In the genomic region with DNA sequence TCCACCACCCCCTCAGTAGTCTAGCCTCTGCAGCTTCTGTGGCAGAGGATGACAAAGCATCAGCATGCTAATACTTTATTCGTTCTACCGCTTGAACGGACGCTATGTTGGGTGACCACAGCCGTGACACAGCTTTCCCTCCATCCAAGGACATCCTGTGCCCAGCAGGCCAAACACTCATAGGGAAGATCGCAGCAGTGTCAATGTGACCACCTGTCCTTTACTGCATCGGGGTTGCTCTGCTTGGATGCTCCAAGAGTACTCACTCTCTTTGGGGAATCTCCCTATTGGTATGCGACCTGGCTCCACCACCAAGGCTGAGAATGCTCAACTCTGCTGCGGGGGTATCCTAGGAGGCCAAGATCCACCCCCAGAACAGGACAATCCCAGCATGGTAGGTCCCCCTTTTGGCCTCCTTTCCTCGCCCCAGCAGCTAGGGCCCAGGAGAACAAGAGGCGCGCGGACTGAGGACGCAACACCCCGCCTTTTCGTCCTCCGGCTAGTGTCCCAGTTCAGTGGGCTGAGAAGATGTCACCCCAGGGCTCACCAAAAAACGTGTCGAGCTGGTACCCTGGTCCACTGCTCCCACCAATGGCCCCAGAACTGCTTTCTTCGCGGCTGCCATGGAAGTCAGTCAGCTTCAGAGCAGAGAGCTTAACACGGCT, we compare ENCODE assay signal across 8 mouse cellular contexts. TPM values are rescaled to one million over a fixed set of nuclear protein-coding genes. Genes with fewer than 3 reads are reported as not detected.
DNase-seq lines count a peak whose midpoint lies in the region; ATAC-seq and TF ChIP-seq lines count a peak whose summit lies in the region.

No protein-coding gene starts in this region.

- peak; percentile 9 for DNase-seq in layer of hippocampus, adult 11-12 months (ENCODE audit: low spot score)
- no peak for DNase-seq in layer of hippocampus, postnatal 10 days (ENCODE audit: low spot score in 2 of 2)
- DNase-seq in MEL (ENCODE audit: low read depth, low spot score) = no peak
- DNase-seq in spleen, postnatal 4 days (ENCODE audit: low spot score in 2 of 2) = peak; percentile 10 to 58
- DNase-seq in urinary bladder, postnatal 10 days (ENCODE audit: low spot score) = no peak

- TF ChIP-seq POLR2A in MEL (IDR thresholded peaks at IDR 0.05; ENCODE audit: control insufficient read depth in 1 of 2, insufficient read depth in 1 of 2, low read depth in 1 of 2, low read length in 2 of 2, poor library complexity in 1 of 2) = peak in 1 of 2 experiments; percentile 19; a peak in 1 of 4 replicates

- no peaks in the 10 kb centered on the region; a peak in 1 of 4 replicates for H3K4me1 ChIP-seq in MEL (ENCODE audit: control insufficient read depth in 1 of 2, insufficient read depth in 2 of 2, low read length in 2 of 2)
- H3K4me1 ChIP-seq in liver, embryonic 16.5 days (ENCODE audit: control insufficient read depth, low read depth, low read length) = no peaks in the 10 kb centered on the region; the same call in 1 of the 2 replicates

- no peak for TF ChIP-seq EP300 in MEL (IDR thresholded peaks at IDR 0.05; ENCODE audit: low read depth in 1 of 2, low read length in 2 of 2)

- WGBS in liver, embryonic 16.5 days (ENCODE audit: insufficient replicate concordance) = 21% methylated on average over 22 of the region's 22 CpGs

- peaks cover 7% of the 10 kb centered on the region for H3K79me2 ChIP-seq in MEL (ENCODE audit: control insufficient read depth, insufficient read depth, low read length, poor library complexity)

- peaks cover 0 to 8% of the 10 kb centered on the region in 2 experiments; a peak in 2 of 4 replicates for H3K36me3 ChIP-seq in MEL (ENCODE audit: control insufficient read depth in 1 of 2, insufficient read depth in 2 of 2, low read length in 2 of 2)
- H3K36me3 ChIP-seq in liver, embryonic 16.5 days (ENCODE audit: control insufficient read depth, insufficient read depth) = no peaks in the 10 kb centered on the region

- no peak for TF ChIP-seq RAD21 in MEL (IDR thresholded peaks at IDR 0.05; ENCODE audit: low read depth, low read length)

- H3K27ac ChIP-seq in MEL (ENCODE audit: control insufficient read depth, low read depth, low read length) = peak overlapping the region; percentile 67
- H3K27ac ChIP-seq in liver, embryonic 16.5 days (ENCODE audit: low read length) = peak overlapping the region; percentile 68

- peak overlapping the region; percentile 88 for H3K9ac ChIP-seq in MEL (ENCODE audit: control insufficient read depth, low read depth, low read length, poor library complexity, severe bottlenecking)
- peak overlapping the region; percentile 59 for H3K9ac ChIP-seq in liver, embryonic 16.5 days (ENCODE audit: low read depth, low read length)

- TF ChIP-seq CTCF in MEL (IDR thresholded peaks at IDR 0.05 in 2 of 3, conservative IDR thresholded peaks at IDR 0.05 in 1 of 3; ENCODE audit: control insufficient read depth in 1 of 3, insufficient read depth in 1 of 3, low read depth in 2 of 3, low read length in 3 of 3, poor library complexity in 1 of 3, severe bottlenecking in 1 of 3) = no peak

- no peaks in the 10 kb centered on the region for H3K9me3 ChIP-seq in MEL (replicated peaks; ENCODE audit: insufficient read depth, low read length)
- H3K9me3 ChIP-seq in liver, embryonic 16.5 days (replicated peaks; ENCODE audit: control insufficient read depth, low read length) = no peaks in the 10 kb centered on the region

- peak; percentile 19 for ATAC-seq in common myeloid progenitor, adult 5-6 weeks (replicated peaks; ENCODE audit: low read depth, poor library complexity, severe bottlenecking)
- ATAC-seq in hematopoietic stem cell, adult 5-6 weeks (replicated peaks in 1 of 2; ENCODE audit: insufficient read depth in 1 of 2, low FRiP score in 2 of 2, low TSS enrichment in 1 of 2, low read depth in 1 of 2, poor library complexity in 2 of 2, severe bottlenecking in 2 of 2) = peak; percentile 13 to 29
- peak; percentile 5 for ATAC-seq in liver, embryonic 16.5 days (ENCODE audit: low read depth)

- peak overlapping the region; percentile 78 for H3K4me2 ChIP-seq in liver, embryonic 16.5 days (ENCODE audit: low read depth, low read length)

- H3K4me3 ChIP-seq in MEL (ENCODE audit: control insufficient read depth in 1 of 2, insufficient read depth in 1 of 2, low read depth in 2 of 2, low read length in 2 of 2) = peak overlapping the region; percentile 55 to 68
- peak overlapping the region; percentile 69 for H3K4me3 ChIP-seq in liver, embryonic 16.5 days (ENCODE audit: low read depth, low read length)

- H3K27me3 ChIP-seq in MEL (ENCODE audit: control insufficient read depth in 1 of 2, insufficient read depth in 2 of 2, low read length in 2 of 2) = no peaks in the 10 kb centered on the region
- no peaks in the 10 kb centered on the region for H3K27me3 ChIP-seq in liver, embryonic 16.5 days (ENCODE audit: control insufficient read depth, insufficient read depth, low read depth, low read length)

TF ChIP-seq in MEL, 35 proteins besides CTCF, POLR2A, EP300 and RAD21:
- no peak for TF ChIP-seq NELFE (IDR thresholded peaks at IDR 0.05; ENCODE audit: low read depth, low read length)
- TF ChIP-seq SIN3A (IDR thresholded peaks at IDR 0.05; ENCODE audit: low read length) = 0 out of 2 replicates have a peak, but pooled peaks have one; percentile 39
- TF ChIP-seq TBP (IDR thresholded peaks at IDR 0.05; ENCODE audit: low read depth, low read length) = peak; percentile 40; the same call in 1 of the 2 replicates

RNA-seq across cellular contexts. Expression of a gene that starts 0.6 kb away (rescaled TPM):
- total RNA-seq in layer of hippocampus, postnatal 10 days (2021) = 10 to 100 TPM; 24.3 to 25.9 TPM
- total RNA-seq in MEL (2012; rRNA removed) = 7.8 and 10.8 TPM in 2 replicates
- polyA plus RNA-seq in MEL (2012; ENCODE audit: insufficient read depth in 1 of 2, insufficient read length in 2 of 2, low read depth in 1 of 2, low replicate concordance in 2 of 2, missing spikeins in 1 of 2) = 10 to 100 TPM in 1 of 2 experiments, not detected in 1; 13.2 TPM
- 15.6 and 15.7 TPM in 2 replicates for total RNA-seq in common myeloid progenitor, adult 5-6 weeks (2017)
- 9.6 and 20.8 TPM in 2 replicates for total RNA-seq in hematopoietic stem cell, adult 5-6 weeks (2017)
- polyA plus RNA-seq in liver, embryonic 16.5 days (2015; fragmentation: Nextera tagmentation; extraction: Ambion mirVana) = 15.0 and 16.6 TPM in 2 replicates

Comparison
In these comparisons a context has a peak if more than half of its experiments do, and no peak if none do; other contexts are left out.
1. DNase-seq: peak in layer of hippocampus, adult 11-12 months (single experiment) and spleen, postnatal 4 days (2 of 2); none in layer of hippocampus, postnatal 10 days (0 of 2), MEL (single experiment) and urinary bladder, postnatal 10 days (single experiment).
2. Peak in every context shown above with its lines, with median percentiles within 50 percentile points of each other: ATAC-seq.